ENCODE assay signal across 19 mouse cellular contexts in the genomic region with DNA sequence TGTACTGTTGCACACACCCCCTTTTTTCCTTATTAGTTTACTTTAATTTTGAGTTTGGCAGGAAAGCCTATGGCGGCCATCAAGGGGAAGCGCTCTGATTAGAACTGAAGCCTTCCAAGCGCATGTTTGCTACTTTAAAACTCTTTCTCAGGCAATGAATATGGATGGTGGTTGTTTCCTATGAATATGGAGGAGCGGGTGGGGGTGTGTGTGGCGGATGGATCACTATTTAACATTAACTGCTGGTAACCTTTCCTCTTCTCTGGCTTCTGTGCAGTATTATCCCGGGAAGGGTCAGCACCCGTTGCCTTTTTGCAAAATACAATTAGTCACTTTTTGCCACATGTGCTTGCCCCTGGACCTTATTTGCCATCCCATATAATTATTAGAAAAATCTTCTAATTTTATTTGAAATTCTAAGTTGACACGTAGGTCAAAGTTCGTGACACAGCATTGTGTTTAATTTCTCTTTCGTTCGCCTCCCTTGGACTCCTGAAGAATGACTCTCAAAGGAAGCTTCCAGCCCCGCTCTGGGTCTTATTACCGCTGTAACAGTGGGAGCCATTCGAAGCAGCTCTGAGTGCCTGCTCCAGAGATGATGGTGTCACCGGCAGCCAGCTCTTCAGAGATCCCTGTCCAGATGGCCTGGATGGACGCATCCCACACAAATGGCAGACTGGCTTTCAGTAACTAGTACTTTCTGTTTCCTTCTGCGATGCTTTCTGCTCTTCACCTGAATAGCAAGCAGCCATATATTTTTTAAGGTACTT.
DNase-seq lines count a peak whose midpoint lies in the region; ATAC-seq and TF ChIP-seq lines count a peak whose summit lies in the region.
"Had no signal": no experiment of that assay in that cellular context is flagged by ENCODE, and none has a peak within 500 bp of the region (broad histone marks: within the 10 kb centered on the region; RNA-seq: fewer than 3 reads in every experiment).

No protein-coding gene starts in this region.

- no peaks in the 10 kb centered on the region for H3K9me3 ChIP-seq in heart, embryonic 16.5 days (replicated peaks; ENCODE audit: control insufficient read depth, low read length)
- H3K9me3 ChIP-seq in midbrain, embryonic 10.5 days (replicated peaks): no peaks in the 10 kb centered on the region
- H3K9me3 ChIP-seq in midbrain, postnatal 0 days (ENCODE audit: low read length): no peaks in the 10 kb centered on the region
- H3K9me3 ChIP-seq in embryonic facial prominence, embryonic 13.5 days: no peaks in the 10 kb centered on the region
- H3K9me3 ChIP-seq: hindbrain, embryonic 15.5 days; kidney, embryonic 15.5 days; limb, embryonic 12.5 days had no signal

- peak overlapping the region; percentile 29; the same call in 1 of the 2 replicates for H3K27ac ChIP-seq in heart, embryonic 16.5 days (ENCODE audit: low read length)
- H3K27ac ChIP-seq in midbrain, embryonic 10.5 days (replicated peaks): peak overlapping the region; percentile 82
- no peak overlapping the region for H3K27ac ChIP-seq in midbrain, postnatal 0 days (ENCODE audit: low read depth, low read length)
- no peak overlapping the region for H3K27ac ChIP-seq in embryonic facial prominence, embryonic 13.5 days
- H3K27ac ChIP-seq: heart, adult 2 months; hindbrain, embryonic 15.5 days; kidney, embryonic 15.5 days; left cerebral cortex, adult 2 months; limb, embryonic 12.5 days; liver, embryonic 14.5 days; stomach, postnatal 0 days had no signal

- H3K36me3 ChIP-seq in heart, embryonic 16.5 days (ENCODE audit: control insufficient read depth, insufficient read depth): no peaks in the 10 kb centered on the region
- H3K36me3 ChIP-seq in midbrain, embryonic 10.5 days: no peaks in the 10 kb centered on the region
- no peaks in the 10 kb centered on the region for H3K36me3 ChIP-seq in midbrain, postnatal 0 days (ENCODE audit: insufficient read depth, low read length)
- H3K36me3 ChIP-seq in embryonic facial prominence, embryonic 13.5 days: no peaks in the 10 kb centered on the region
- H3K36me3 ChIP-seq: hindbrain, embryonic 15.5 days; kidney, embryonic 15.5 days; limb, embryonic 12.5 days had no signal

- no peak for ATAC-seq in heart, embryonic 16.5 days (replicated peaks; ENCODE audit: extremely low read depth, insufficient read depth, low FRiP score)
- ATAC-seq in midbrain, postnatal 0 days (ENCODE audit: low FRiP score): no peak
- ATAC-seq in embryonic facial prominence, embryonic 13.5 days (ENCODE audit: insufficient number of reproducible peaks, insufficient read depth, low FRiP score, low TSS enrichment, low read depth): no peak

- H3K4me1 ChIP-seq in heart, embryonic 16.5 days (ENCODE audit: control insufficient read depth, insufficient read depth, low read length): 0 out of 2 replicates have a peak, but pooled peaks cover 3% of the 10 kb centered on the region
- peaks cover 50% of the 10 kb centered on the region for H3K4me1 ChIP-seq in midbrain, embryonic 10.5 days
- H3K4me1 ChIP-seq in midbrain, postnatal 0 days (ENCODE audit: insufficient read depth, low read length): peaks cover 4% of the 10 kb centered on the region; the same call in 1 of the 2 replicates
- H3K4me1 ChIP-seq in embryonic facial prominence, embryonic 13.5 days: peaks cover 20% of the 10 kb centered on the region

- H3K27me3 ChIP-seq in heart, embryonic 16.5 days (ENCODE audit: control insufficient read depth, insufficient read depth, low read length): no peaks in the 10 kb centered on the region
- H3K27me3 ChIP-seq in midbrain, embryonic 10.5 days (ENCODE audit: low read depth, poor library complexity, severe bottlenecking): peaks cover 36% of the 10 kb centered on the region
- H3K27me3 ChIP-seq in midbrain, postnatal 0 days (ENCODE audit: insufficient read depth, low read length): peaks cover 10% of the 10 kb centered on the region
- peaks cover 30% of the 10 kb centered on the region; the same call in 1 of the 2 replicates for H3K27me3 ChIP-seq in embryonic facial prominence, embryonic 13.5 days

- H3K4me2 ChIP-seq in heart, embryonic 16.5 days (ENCODE audit: low read depth, low read length): no peak overlapping the region
- no peak overlapping the region for H3K4me2 ChIP-seq in midbrain, postnatal 0 days (ENCODE audit: low read depth, low read length, poor library complexity, severe bottlenecking)
- H3K4me2 ChIP-seq in embryonic facial prominence, embryonic 13.5 days: 0 out of 2 replicates have a peak overlapping the region, but pooled peaks have one; percentile 85

- no peak overlapping the region for H3K4me3 ChIP-seq in heart, embryonic 16.5 days (ENCODE audit: low read length)
- peak overlapping the region; percentile 53; the same call in 1 of the 2 replicates for H3K4me3 ChIP-seq in midbrain, embryonic 10.5 days
- H3K4me3 ChIP-seq in midbrain, postnatal 0 days (ENCODE audit: low read depth, low read length): no peak overlapping the region
- H3K4me3 ChIP-seq in embryonic facial prominence, embryonic 13.5 days: no peak overlapping the region
- H3K4me3 ChIP-seq: erythroblast, embryonic 14.5 days; heart, adult 2 months; layer of hippocampus, adult 2 months had no signal

- DNase-seq in heart, postnatal 25 days (ENCODE audit: low spot score): no peak
- peak; percentile 35 for DNase-seq in midbrain, embryonic 10.5 days (ENCODE audit: low spot score)
- DNase-seq in midbrain, postnatal 0 days (ENCODE audit: low spot score): no peak
- DNase-seq in embryo, embryonic 10.5 days (ENCODE audit: low spot score): peak; percentile 73
- DNase-seq in left cerebral cortex, postnatal 4 days: no peak
- DNase-seq: adrenal gland, postnatal 25 days; gastrocnemius, postnatal 14 days; heart, adult 2 months; right cerebral cortex, postnatal 14 days had no signal

- H3K9ac ChIP-seq in heart, embryonic 16.5 days (ENCODE audit: low read length): no peak overlapping the region
- H3K9ac ChIP-seq in midbrain, postnatal 0 days (replicated peaks; ENCODE audit: low read length, poor library complexity, severe bottlenecking): no peak overlapping the region
- no peak overlapping the region for H3K9ac ChIP-seq in embryonic facial prominence, embryonic 13.5 days
- H3K9ac ChIP-seq: liver, embryonic 14.5 days had no signal

- intact Hi-C loops in heart, postnatal 25 days (cut with DNase I): no loop called here
- intact Hi-C loops in left cerebral cortex, postnatal 4 days (cut with DNase I): loop anchor here (5.0 kb wide), 1 partner anchor 160 kb away; no protein-coding TSS in a partner anchor

- TF ChIP-seq CTCF in midbrain, postnatal 0 days (IDR thresholded peaks at IDR 0.05): no peak

- WGBS in heart, embryonic 16.5 days: 86% methylated on average over 17 of the region's 17 CpGs
- 51% methylated on average over 17 of the region's 17 CpGs for WGBS in midbrain, embryonic 10.5 days
- WGBS in midbrain, postnatal 0 days: 62% methylated on average over 17 of the region's 17 CpGs
- 58% methylated on average over 17 of the region's 17 CpGs for WGBS in embryonic facial prominence, embryonic 13.5 days

Comparison
In these comparisons a context has a peak if more than half of its experiments do, and no peak if none do; other contexts are left out.
1. H3K27ac ChIP-seq: peak in heart, embryonic 16.5 days (single experiment) and midbrain, embryonic 10.5 days (single experiment); none in midbrain, postnatal 0 days (single experiment) and embryonic facial prominence, embryonic 13.5 days (single experiment).
2. DNase-seq: peak in midbrain, embryonic 10.5 days (single experiment) and embryo, embryonic 10.5 days (single experiment); none in heart, postnatal 25 days (single experiment), midbrain, postnatal 0 days (single experiment) and left cerebral cortex, postnatal 4 days (single experiment).